In genomic region chr5:100043361-100043760, GRCm38 (mm10) we compare ENCODE assay signal across 10 mouse cellular contexts. TPM values are rescaled to one million over a fixed set of nuclear protein-coding genes. Genes with fewer than 3 reads are reported as not detected.
DNase-seq lines count a peak whose midpoint lies in the region; ATAC-seq and TF ChIP-seq lines count a peak whose summit lies in the region.
"Had no signal": no experiment of that assay in that cellular context is flagged by ENCODE, and none has a peak within 500 bp of the region (broad histone marks: within the 10 kb centered on the region; RNA-seq: fewer than 3 reads in every experiment).

No protein-coding gene starts in this region.

- 54% methylated on average over 5 of the region's 5 CpGs for WGBS in hindbrain, postnatal 0 days
- WGBS in hindbrain, embryonic 11.5 days: 92% methylated on average over 5 of the region's 5 CpGs
- WGBS in neural tube, embryonic 15.5 days: 52% methylated on average over 5 of the region's 5 CpGs

- DNase-seq in hindbrain, postnatal 0 days (ENCODE audit: low spot score): peak; percentile 60
- no peak for DNase-seq in hindbrain, embryonic 11.5 days (ENCODE audit: low spot score)
- DNase-seq in ES-CJ7 (ENCODE audit: low read depth, low spot score): peak; percentile 62
- DNase-seq in cerebellum, adult 11-12 months: peak; percentile 77
- DNase-seq in layer of hippocampus, adult 2 months (ENCODE audit: low spot score in 2 of 2): peak; percentile 40 to 54
- no peak for DNase-seq in gastrocnemius, postnatal 25 days

- no peak overlapping the region for H3K9ac ChIP-seq in hindbrain, postnatal 0 days (replicated peaks; ENCODE audit: low read length)
- no peak overlapping the region for H3K9ac ChIP-seq in hindbrain, embryonic 11.5 days (ENCODE audit: low read depth, low read length)
- no peak overlapping the region for H3K9ac ChIP-seq in neural tube, embryonic 15.5 days (replicated peaks)

- no peaks in the 10 kb centered on the region for H3K36me3 ChIP-seq in hindbrain, postnatal 0 days (ENCODE audit: insufficient read depth, low read length)
- no peaks in the 10 kb centered on the region for H3K36me3 ChIP-seq in hindbrain, embryonic 11.5 days (ENCODE audit: control insufficient read depth, insufficient read depth, low read length)
- H3K36me3 ChIP-seq in neural tube, embryonic 15.5 days: no peaks in the 10 kb centered on the region

- H3K27me3 ChIP-seq in hindbrain, postnatal 0 days (ENCODE audit: insufficient read depth, low read length): no peaks in the 10 kb centered on the region
- H3K27me3 ChIP-seq in hindbrain, embryonic 11.5 days (ENCODE audit: control insufficient read depth, insufficient read depth, low read length): no peaks in the 10 kb centered on the region
- no peaks in the 10 kb centered on the region for H3K27me3 ChIP-seq in neural tube, embryonic 15.5 days (replicated peaks)
- H3K27me3 ChIP-seq: Patski had no signal

- no peak overlapping the region for H3K4me3 ChIP-seq in hindbrain, postnatal 0 days (ENCODE audit: low read length)
- no peak overlapping the region for H3K4me3 ChIP-seq in hindbrain, embryonic 11.5 days (ENCODE audit: low read depth, low read length)
- no peak overlapping the region for H3K4me3 ChIP-seq in layer of hippocampus, adult 2 months
- no peak overlapping the region for H3K4me3 ChIP-seq in neural tube, embryonic 15.5 days (replicated peaks)
- H3K4me3 ChIP-seq: erythroblast, embryonic 14.5 days had no signal

- H3K27ac ChIP-seq in hindbrain, postnatal 0 days: no peak overlapping the region
- H3K27ac ChIP-seq in hindbrain, embryonic 11.5 days (ENCODE audit: low read depth, low read length): no peak overlapping the region
- H3K27ac ChIP-seq in layer of hippocampus, adult 2 months: peak overlapping the region; percentile 25; the same call in 1 of the 2 replicates
- no peak overlapping the region for H3K27ac ChIP-seq in neural tube, embryonic 15.5 days (replicated peaks)

- H3K4me2 ChIP-seq in hindbrain, postnatal 0 days (ENCODE audit: low read depth, low read length): no peak overlapping the region
- no peak overlapping the region for H3K4me2 ChIP-seq in hindbrain, embryonic 11.5 days (replicated peaks; ENCODE audit: low read depth, low read length)
- no peak overlapping the region for H3K4me2 ChIP-seq in neural tube, embryonic 15.5 days

- peaks cover 28% of the 10 kb centered on the region for H3K4me1 ChIP-seq in hindbrain, postnatal 0 days (ENCODE audit: insufficient read depth, low read length)
- H3K4me1 ChIP-seq in hindbrain, embryonic 11.5 days (replicated peaks; ENCODE audit: control insufficient read depth, insufficient read depth, low read length): peaks cover 2% of the 10 kb centered on the region
- H3K4me1 ChIP-seq in neural tube, embryonic 15.5 days: peaks cover 61% of the 10 kb centered on the region

- TF ChIP-seq CTCF in hindbrain, postnatal 0 days (IDR thresholded peaks at IDR 0.05; ENCODE audit: low read depth): peak; percentile 30
- TF ChIP-seq CTCF in layer of hippocampus, adult 2 months (conservative IDR thresholded peaks at IDR 0.05): peak; percentile 59

- no peaks in the 10 kb centered on the region for H3K9me3 ChIP-seq in hindbrain, postnatal 0 days (ENCODE audit: low read length)
- H3K9me3 ChIP-seq in hindbrain, embryonic 11.5 days (ENCODE audit: control insufficient read depth, low read length): no peaks in the 10 kb centered on the region
- no peaks in the 10 kb centered on the region for H3K9me3 ChIP-seq in neural tube, embryonic 15.5 days (replicated peaks)

- ATAC-seq in hindbrain, postnatal 0 days: no peak
- ATAC-seq in hindbrain, embryonic 11.5 days (ENCODE audit: low FRiP score): no peak
- no peak for ATAC-seq in megakaryocyte-erythroid progenitor cell, adult 5-6 weeks (replicated peaks; ENCODE audit: low FRiP score, low TSS enrichment, poor library complexity, severe bottlenecking)
- no peak for ATAC-seq in neural tube, embryonic 15.5 days (ENCODE audit: low FRiP score)
- ATAC-seq: Patski had no signal

RNA-seq across cellular contexts. Expression of gene Enoph1, which starts 3.6 kb away (rescaled TPM):
- total RNA-seq in hindbrain, postnatal 0 days (2014; rRNA removed): 41.6 and 55.6 TPM in 2 replicates
- polyA plus RNA-seq in hindbrain, postnatal 0 days (2015; fragmentation: Nextera tagmentation; extraction: Ambion mirVana): 48.6 and 49.0 TPM in 2 replicates
- polyA plus RNA-seq in hindbrain, embryonic 11.5 days (2014; fragmentation: Nextera tagmentation; extraction: Ambion mirVana): 47.6 and 48.8 TPM in 2 replicates
- 10 to 100 TPM; 50.8 to 51.9 TPM for total RNA-seq in layer of hippocampus, adult 2 months (2021)
- total RNA-seq in megakaryocyte-erythroid progenitor cell, adult 5-6 weeks (2014; fragmentation: Nextera tagmentation): 34.2 and 38.1 TPM in 2 replicates
- 30.1 and 39.3 TPM in 2 replicates for total RNA-seq in megakaryocyte-erythroid progenitor cell, adult 5-6 weeks (2017)
- polyA plus RNA-seq in neural tube, embryonic 15.5 days (2015; fragmentation: Nextera tagmentation; extraction: Ambion mirVana): 52.3 and 53.4 TPM in 2 replicates
- 1 to 10 TPM; 5.4 to 6.0 TPM for total RNA-seq in gastrocnemius, postnatal 25 days (2021)

RNA-seq across cellular contexts. Expression of gene Hnrnpdl, which starts 3.9 kb away (rescaled TPM):
- 107 and 121 TPM in 2 replicates for total RNA-seq in hindbrain, postnatal 0 days (2014; rRNA removed)
- polyA plus RNA-seq in hindbrain, postnatal 0 days (2015; fragmentation: Nextera tagmentation; extraction: Ambion mirVana): 184 and 193 TPM in 2 replicates
- 268 and 286 TPM in 2 replicates for polyA plus RNA-seq in hindbrain, embryonic 11.5 days (2014; fragmentation: Nextera tagmentation; extraction: Ambion mirVana)
- total RNA-seq in layer of hippocampus, adult 2 months (2021): 100 to 1,000 TPM; 203 to 216 TPM
- 265 and 360 TPM in 2 replicates for total RNA-seq in megakaryocyte-erythroid progenitor cell, adult 5-6 weeks (2014; fragmentation: Nextera tagmentation)
- total RNA-seq in megakaryocyte-erythroid progenitor cell, adult 5-6 weeks (2017): 553 and 613 TPM in 2 replicates
- polyA plus RNA-seq in neural tube, embryonic 15.5 days (2015; fragmentation: Nextera tagmentation; extraction: Ambion mirVana): 172 and 181 TPM in 2 replicates
- total RNA-seq in gastrocnemius, postnatal 25 days (2021): 10 to 100 TPM; 59.4 to 70.1 TPM

Comparison
In these comparisons a context has a peak if more than half of its experiments do, and no peak if none do; other contexts are left out.
1. DNase-seq: peak in hindbrain, postnatal 0 days (single experiment), ES-CJ7 (single experiment), cerebellum, adult 11-12 months (single experiment) and layer of hippocampus, adult 2 months (2 of 2); none in hindbrain, embryonic 11.5 days (single experiment) and gastrocnemius, postnatal 25 days (single experiment).